Mouse (Mus musculus) urinary bladder, adult 2 months (tissue): ENCODE measurements around the gene Ddah1. TPM values are rescaled to one million over a fixed set of nuclear protein-coding genes. Genes with fewer than 3 reads are reported as not detected.

Source experiments
- DNase-seq: peaks from one replicate; pipeline ENCODE4 v3.0.0; 2022; ENCODE audit warnings: low spot score
- polyA plus RNA-seq: library from polyadenylated mRNA; depleted of rRNA; stranded (reverse); fragments of >200 nt; gene quantifications from 2 replicates; pipeline ENCODE4 v1.2.3, GENCODE M21; 2012; rRNA removed

Ddah1 gene
- 0.74 and 0.94 TPM in 2 replicates for polyA plus RNA-seq

GRCm38 (mm10) chr3:145758561-145759378, at the start of gene Ddah1:
Gene Ddah1 (plus strand): TSS chr3:145758675.
- peak; percentile 57 for DNase-seq

GRCm38 (mm10) chr3:145715923-145716322, 42.6 kb upstream of the Ddah1 start:
- DNase-seq, result no peak

- DNase-seq, result no peak
Observed at GRCm38 (mm10) chr3:145719660-145720059, 38.8 kb upstream of the Ddah1 start.

DNA sequence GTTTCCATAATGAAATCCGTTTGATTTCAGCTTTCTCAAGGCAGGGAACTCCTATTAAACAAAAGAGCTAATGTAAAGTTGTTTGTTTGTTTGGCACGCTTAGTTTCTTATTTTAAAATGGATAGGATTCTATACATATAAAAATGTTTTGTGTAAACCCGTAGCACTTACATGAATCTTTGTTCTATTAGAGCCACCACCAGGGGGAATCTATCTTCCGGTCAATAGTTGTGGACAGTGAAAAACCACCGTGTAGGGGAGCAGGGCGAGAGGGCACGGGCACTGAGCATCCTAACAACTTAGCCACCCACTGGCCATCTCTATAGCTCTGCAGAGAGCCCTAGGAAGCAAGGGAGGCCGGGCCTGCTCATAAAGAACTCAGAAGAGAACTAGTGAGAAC, 33.4 kb upstream of the Ddah1 start:
- DNase-seq, result no peak

- no peak for DNase-seq
Observed at GRCm38 (mm10) chr3:145728336-145728735, 30.1 kb upstream of the Ddah1 start.

DNA sequence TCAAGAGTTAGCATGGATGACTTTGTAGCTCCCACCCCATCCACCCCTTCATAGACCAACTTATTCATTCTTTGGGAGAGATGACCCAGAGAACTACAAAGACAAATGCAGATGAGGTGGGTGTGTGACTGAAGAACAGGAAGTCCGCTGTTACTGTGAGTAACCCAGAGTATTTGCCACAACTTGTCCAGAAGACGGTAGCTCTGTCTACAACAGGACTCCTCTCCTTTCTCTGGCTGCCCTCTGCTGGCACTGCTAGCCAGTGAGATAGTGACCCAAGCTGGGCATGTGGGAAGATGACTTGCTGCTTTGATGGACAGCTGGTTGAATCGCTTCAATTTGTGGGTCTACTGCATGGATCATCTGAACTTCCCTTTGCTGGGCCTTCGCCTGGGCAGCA, 28.9 kb upstream of the Ddah1 start:
- no peak for DNase-seq

- DNase-seq, result no peak
Observed at GRCm38 (mm10) chr3:145730092-145730491, 28.4 kb upstream of the Ddah1 start.

DNA sequence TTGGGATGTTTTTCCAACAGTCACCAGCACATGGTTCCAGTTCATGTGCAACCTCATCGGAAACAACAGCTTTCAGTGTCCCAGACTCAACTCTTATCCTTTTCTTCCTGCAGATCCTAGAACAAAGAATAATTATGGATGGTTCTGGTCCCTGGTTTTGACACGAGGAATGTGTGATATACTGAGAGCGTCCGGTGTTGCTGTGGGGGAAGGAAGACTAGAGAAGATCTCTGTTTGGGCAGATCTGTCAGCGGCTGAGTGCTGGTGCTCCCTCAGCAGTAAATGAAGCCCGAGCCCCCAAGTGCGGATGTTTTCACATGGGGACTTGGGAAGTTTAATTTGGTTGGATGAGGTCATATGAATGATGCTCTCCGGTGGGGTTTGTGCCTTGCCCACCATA, 23.6 kb upstream of the Ddah1 start:
- no peak for DNase-seq

GRCm38 (mm10) chr3:145736562-145736961, 21.9 kb upstream of the Ddah1 start:
- DNase-seq, result no peak

DNA sequence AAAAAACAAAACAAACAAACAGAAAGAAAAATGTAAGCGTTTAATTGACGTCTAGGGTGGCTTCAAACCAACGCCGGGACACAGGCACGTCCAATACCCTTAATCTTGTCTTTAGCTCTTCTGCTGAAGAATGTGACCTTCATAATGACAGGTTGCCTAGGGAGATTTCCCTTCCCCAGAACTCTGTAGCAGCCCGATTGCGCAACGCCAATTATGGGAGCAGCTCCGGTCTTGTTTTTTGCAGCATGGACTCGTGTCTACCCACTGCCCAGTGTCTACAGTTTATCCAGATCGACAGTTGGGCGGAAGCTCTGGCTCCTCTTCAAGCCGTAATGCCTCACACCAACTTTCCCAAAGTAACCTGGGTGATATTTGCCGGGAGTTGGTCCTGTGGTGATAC, 19.8 kb upstream of the Ddah1 start:
- no peak for DNase-seq

- no peak for DNase-seq
Observed at GRCm38 (mm10) chr3:145739904-145740303, 18.6 kb upstream of the Ddah1 start.

DNA sequence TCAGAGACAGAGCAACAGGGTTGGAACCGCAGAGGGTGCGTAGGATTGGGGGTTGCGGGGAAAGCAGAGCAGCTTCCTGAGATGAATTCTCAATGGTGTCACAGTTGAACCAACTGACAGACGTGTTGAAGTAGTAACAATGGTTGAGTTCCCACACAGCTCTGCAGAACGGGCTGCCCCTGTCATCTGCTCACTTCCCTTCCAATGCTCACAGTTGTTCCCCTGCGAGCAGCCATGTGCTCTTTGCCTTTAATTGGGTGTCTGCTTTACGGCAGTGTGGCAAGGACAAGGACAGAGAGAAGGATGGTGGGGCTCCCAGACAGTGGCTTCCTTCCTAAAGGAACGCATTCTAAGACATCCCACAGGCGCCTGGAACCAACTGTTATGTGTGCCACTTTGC, 15.4 kb upstream of the Ddah1 start:
- DNase-seq, result no peak

GRCm38 (mm10) chr3:145743476-145744027, 14.9 kb upstream of the Ddah1 start:
- no peak for DNase-seq

- no peak for DNase-seq
Observed at GRCm38 (mm10) chr3:145748626-145749025, 9.8 kb upstream of the Ddah1 start.

GRCm38 (mm10) chr3:145756457-145756856, 2.0 kb upstream of the Ddah1 start:
- DNase-seq, result no peak

DNA sequence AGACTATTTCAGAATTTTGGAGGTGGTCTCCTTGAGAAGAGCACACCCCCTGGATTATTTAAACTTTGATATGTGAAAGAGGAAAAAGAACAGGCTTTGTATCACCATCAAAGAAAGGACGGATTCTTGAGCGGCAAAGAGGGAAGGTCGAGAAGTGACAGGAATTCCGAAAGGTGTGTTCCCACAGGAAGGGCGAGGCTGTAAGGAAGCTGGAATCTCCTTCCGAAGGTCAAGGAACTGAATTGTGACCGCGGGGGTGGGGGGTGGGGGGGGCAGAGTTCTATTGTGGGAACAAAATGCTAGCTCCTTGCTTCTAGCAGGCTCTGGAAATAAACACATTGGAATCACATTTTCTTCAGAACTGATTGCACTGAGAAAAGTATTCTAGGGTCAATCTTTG, 1.3 kb upstream of the Ddah1 start:
- DNase-seq, result no peak

- DNase-seq, result no peak
Observed at GRCm38 (mm10) chr3:145757844-145758243, 631 bp upstream of the Ddah1 start.

GRCm38 (mm10) chr3:145759379-145760209, 1.1 kb downstream of the Ddah1 start:
- DNase-seq, result no peak

DNA sequence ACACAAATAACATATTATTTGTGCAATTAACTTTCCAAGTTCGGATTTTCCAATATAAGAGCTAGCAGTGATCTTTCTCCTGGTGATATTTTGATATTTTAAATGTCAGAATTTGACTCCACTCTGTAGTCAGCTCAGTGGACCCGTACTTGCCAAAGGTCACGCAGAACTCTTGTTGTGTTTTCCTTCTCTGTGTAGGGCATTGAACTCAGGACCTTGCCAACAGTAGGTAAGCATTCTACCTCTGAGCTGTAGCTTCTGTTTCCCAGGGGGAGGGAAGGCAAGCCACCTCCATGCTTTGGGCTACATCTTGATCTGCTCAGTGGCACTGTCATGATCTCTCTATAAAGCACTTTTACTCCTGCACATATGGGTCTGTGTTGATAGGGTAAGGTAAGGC, 2.1 kb downstream of the Ddah1 start:
- no peak for DNase-seq

GRCm38 (mm10) chr3:145761501-145762170, 3.2 kb downstream of the Ddah1 start:
- DNase-seq, result no peak

- DNase-seq, result no peak
Observed at GRCm38 (mm10) chr3:145762957-145763641, 4.6 kb downstream of the Ddah1 start.

DNA sequence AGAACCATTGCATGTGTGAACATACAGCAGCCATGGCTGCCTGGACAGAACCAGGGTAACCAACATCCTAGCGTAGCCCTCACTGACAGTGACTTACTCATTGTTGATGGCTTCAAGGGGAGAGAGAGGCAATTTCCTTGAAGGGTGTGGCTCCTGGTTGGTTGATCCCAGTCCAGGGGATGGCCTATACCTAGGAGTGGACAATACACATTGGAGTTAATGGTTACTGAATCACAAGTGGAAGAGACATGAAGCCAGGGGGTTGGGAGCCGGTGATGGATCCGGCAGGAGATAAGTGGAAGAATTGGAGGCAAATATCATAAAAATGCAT, 5.1 kb downstream of the Ddah1 start:
- DNase-seq, result no peak
